Mouse (Mus musculus) embryo, embryonic 10 days (tissue): ENCODE data around the gene Mrvi1.
A peak's percentile ranks its signal among the peaks of the same experiment; 100 is the strongest.

Source experiments
- DNase-seq: peaks from one replicate; pipeline ENCODE4 v3.0.0-alpha.2; 2015; ENCODE audit warnings: low spot score

The Mrvi1 gene

GRCm38 (mm10) chr7:110893943-110894610, 88.2 kb downstream of the Mrvi1 start:
- DNase-seq: no peak

GRCm38 (mm10) chr7:110891501-110891986, 90.7 kb downstream of the Mrvi1 start:
- DNase-seq: no peak

- no peak for DNase-seq
Observed at GRCm38 (mm10) chr7:110881746-110882333, 100.4 kb downstream of the Mrvi1 start.

- no peak for DNase-seq
Observed at GRCm38 (mm10) chr7:110878028-110878427, 104.2 kb downstream of the Mrvi1 start.

- peak; percentile 25 for DNase-seq
Observed at GRCm38 (mm10) chr7:110876965-110877364, 105.3 kb downstream of the Mrvi1 start.

GRCm38 (mm10) chr7:110868807-110869206, 113.5 kb downstream of the Mrvi1 start:
- DNase-seq: no peak

GRCm38 (mm10) chr7:110867116-110867515, 115.1 kb downstream of the Mrvi1 start:
- DNase-seq: no peak

GRCm38 (mm10) chr7:110866021-110866420, 116.2 kb downstream of the Mrvi1 start:
- no peak for DNase-seq

- no peak for DNase-seq
Observed at GRCm38 (mm10) chr7:110865570-110865969, 116.7 kb downstream of the Mrvi1 start.

- DNase-seq: peak; percentile 67
Observed at GRCm38 (mm10) chr7:110865038-110865437, 117.2 kb downstream of the Mrvi1 start.

GRCm38 (mm10) chr7:110862751-110863289, 119.4 kb downstream of the Mrvi1 start, which contains the start of gene Lyve1:
Gene Lyve1 (minus strand): TSS chr7:110863239.
- peak; percentile 16 for DNase-seq

- no peak for DNase-seq
Observed at GRCm38 (mm10) chr7:110860129-110860528, 122.1 kb downstream of the Mrvi1 start.

- DNase-seq: no peak
Observed at GRCm38 (mm10) chr7:110855604-110856003, 126.7 kb downstream of the Mrvi1 start.

GRCm38 (mm10) chr7:110854927-110855546, 127.2 kb downstream of the Mrvi1 start:
- DNase-seq: no peak

GRCm38 (mm10) chr7:110854519-110854918, 127.7 kb downstream of the Mrvi1 start:
- no peak for DNase-seq

- no peak for DNase-seq
Observed at GRCm38 (mm10) chr7:110853611-110854010, 128.7 kb downstream of the Mrvi1 start.

- DNase-seq: no peak
Observed at GRCm38 (mm10) chr7:110851541-110852203, 130.6 kb downstream of the Mrvi1 start.

- DNase-seq: no peak
Observed at GRCm38 (mm10) chr7:110848371-110848770, 133.9 kb downstream of the Mrvi1 start.

- no peak for DNase-seq
Observed at GRCm38 (mm10) chr7:110847321-110847720, 134.9 kb downstream of the Mrvi1 start.

GRCm38 (mm10) chr7:110843916-110844874, 138.1 kb downstream of the Mrvi1 start, which contains the start of gene Rnf141:
Gene Rnf141 (minus strand): TSS chr7:110844457.
- peak; percentile 98 for DNase-seq

GRCm38 (mm10) chr7:110840332-110840731, 141.9 kb downstream of the Mrvi1 start:
- no peak for DNase-seq
